Mouse (Mus musculus): Measurements from ENCODE around the gene Tert.

- TF ChIP-seq POLR2A (IDR thresholded peaks at IDR 0.05; ENCODE audit: borderline replicate concordance, insufficient read depth, low read length) (no peak), CTCF (IDR thresholded peaks at IDR 0.05; ENCODE audit: borderline replicate concordance, insufficient read depth, low read depth, low read length) (no peak)
Measured at GRCm38 (mm10) chr13:73683682-73684081, 57.0 kb downstream of the Tert start.
